Mouse (Mus musculus) heart, embryonic 14.5 days (tissue): ENCODE data around the gene Nfe2. TPM values are rescaled to one million over a fixed set of nuclear protein-coding genes. Genes with fewer than 3 reads are reported as not detected.

Experiments used
- ATAC-seq: fragments of 200-750 bp; cut with Nextera tagmentation; 2 replicates; pipeline ENCODE4 v1.8.0; 2017; ENCODE audit warnings: low read depth, moderate TSS enrichment; ENCODE audit not compliant: insufficient number of reproducible peaks, insufficient read depth, low FRiP score
- H3K27ac ChIP-seq, 2 experiments: fragments of 200-500 bp in 1 of 2; fragments of 300-500 bp in 1 of 2; sonication (generic) in 1 of 2; replicated peaks in 1 of 2; 2 replicates each; pipeline ENCODE4 v1.5.1; 2012 to 2014; ENCODE audit warnings: low read depth in 2 of 2, low read length in 2 of 2, control low read depth in 1 of 2, mild to moderate bottlenecking in 1 of 2, mixed read lengths in 1 of 2; ENCODE audit not compliant: control insufficient read depth in 1 of 2, insufficient read depth in 1 of 2
- H3K27me3 ChIP-seq: fragments of 300-500 bp; sonication (generic); 2 replicates; pipeline ENCODE4 v1.6.1; 2014; ENCODE audit warnings: mild to moderate bottlenecking, low read length, control low read depth; ENCODE audit not compliant: control insufficient read depth, insufficient read depth
- H3K36me3 ChIP-seq: fragments of 300-500 bp; sonication (generic); 2 replicates; pipeline ENCODE4 v1.6.1; 2014; ENCODE audit warnings: mild to moderate bottlenecking, control low read depth, low read length, mixed read lengths; ENCODE audit not compliant: control insufficient read depth, insufficient read depth
- H3K4me1 ChIP-seq, 2 experiments: fragments of 200-500 bp in 1 of 2; fragments of 300-500 bp in 1 of 2; sonication (generic) in 1 of 2; 2 replicates each; pipeline ENCODE4 v1.6.1; 2012 to 2014; ENCODE audit warnings: low read length in 2 of 2, control low read depth in 1 of 2, mixed read lengths in 1 of 2; ENCODE audit not compliant: control insufficient read depth in 2 of 2, insufficient read depth in 2 of 2
- H3K4me2 ChIP-seq: fragments of 300-500 bp; sonication (generic); 2 replicates; pipeline ENCODE4 v1.6.1; 2014; ENCODE audit warnings: mild to moderate bottlenecking, low read length
- H3K4me3 ChIP-seq, 2 experiments: fragments of 200-500 bp in 1 of 2; fragments of 300-500 bp in 1 of 2; sonication (generic) in 1 of 2; 2 replicates each; pipeline ENCODE4 v1.5.1; 2012 to 2014; ENCODE audit warnings: low read length in 2 of 2, mild to moderate bottlenecking in 2 of 2, control low read depth in 1 of 2, low read depth in 1 of 2, moderate library complexity in 1 of 2; ENCODE audit not compliant: control insufficient read depth in 1 of 2, insufficient read depth in 1 of 2
- H3K9ac ChIP-seq: fragments of 300-500 bp; sonication (generic); 2 replicates; pipeline ENCODE4 v1.6.1; 2014; ENCODE audit warnings: mild to moderate bottlenecking, low read length
- H3K9me3 ChIP-seq: fragments of 300-500 bp; sonication (generic); 2 replicates; pipeline ENCODE4 v1.6.1; 2016; ENCODE audit warnings: low read length, control low read depth; ENCODE audit not compliant: control insufficient read depth
- WGBS: fragments of 180-500 bp; shearing (Covaris S2); extraction: QIAGEN DNeasy Blood & Tissue Kit; methylation state at CpG from one replicate; pipeline ENCODE4 v1.1.7; 2014; 5-methylcytosine and 5-hydroxymethylcytosine counted together
- microRNA counts: library from miRNA; unstranded; fragments of <30 nt; microRNA quantifications from one replicate; lab custom pipeline; 2016
- microRNA-seq: library from miRNA; unstranded; fragments of <30 nt; microRNA quantifications from one replicate; pipeline ENCODE4, GENCODE M21; 2016
- polyA plus RNA-seq: library from polyadenylated mRNA; unstranded; fragments of >200 nt; fragmentation: Nextera tagmentation; extraction: Ambion mirVana; gene quantifications from 2 replicates; pipeline ENCODE4 v1.2.1, GENCODE M21; 2014

The Nfe2 gene
- polyA plus RNA-seq, 1 experiment from 2014 or later = 2.2 TPM

GRCm38 (mm10) chr15:103205156-103205555 is 53.0 kb downstream of the Nfe2 start:
- Histone ChIP-seq H3K4me3 (no peak overlapping the region), H3K4me1 (peaks cover 0 to 14% of the 10 kb centered on the region in 2 experiments; a peak in 2 of 4 replicates), H3K36me3 (peaks cover 80% of the 10 kb centered on the region), H3K9ac (no peak overlapping the region), H3K9me3 (no peaks in the 10 kb centered on the region), H3K27ac (no peak overlapping the region), H3K4me2 (no peak overlapping the region), H3K27me3 (no peaks in the 10 kb centered on the region)
- whole genome bisulfite sequencing = 55% methylated on average over 2 of the region's 2 CpGs
- ATAC-seq = no peak

- ATAC-seq = no peak
These were observed 56.0 kb downstream of the Nfe2 start for GRCm38 (mm10) chr15:103202088-103202793.

More at GRCm38 (mm10) chr15:103202088-103202793, 56.0 kb downstream of the Nfe2 start:
- peaks cover 80% of the 10 kb centered on the region for H3K36me3 ChIP-seq
- H3K9ac ChIP-seq = no peak overlapping the region
- H3K4me1 ChIP-seq = peaks cover 0 to 16% of the 10 kb centered on the region in 2 experiments; a peak in 2 of 4 replicates
- no peak overlapping the region for H3K4me2 ChIP-seq
- H3K4me3 ChIP-seq = no peak overlapping the region
- 23% methylated on average over 6 of the region's 6 CpGs for WGBS
- H3K9me3 ChIP-seq = no peaks in the 10 kb centered on the region
- H3K27ac ChIP-seq = peak overlapping the region; percentile 79 to 80
- no peaks in the 10 kb centered on the region for H3K27me3 ChIP-seq

MicroRNAs encoded within 50 kb of the gene (microRNA counts, 519-probe panel; counts per million panel counts)
- microRNA mmu-miR-148b (lab: Ali Mortazavi, UCI) = 5,331 counts per million, percentile 83 among the panel's probes with 10 or more counts

Small RNA genes within 50 kb of the gene (microRNA-seq; reads per million reads assigned to microRNA genes)
- gene Mir148b = 336 reads per million, percentile 68 among the genes with 10 or more reads in this experiment

Other genes starting within 250 kb of the Nfe2 start
- 0.30 TPM in 1 of 2 replicates, not detected in the other for gene Hoxc4, start 239.5 kb downstream of the Nfe2 start, polyA plus RNA-seq
- gene Smug1, start 91.3 kb downstream of the Nfe2 start, polyA plus RNA-seq = 17.8 and 18.6 TPM in 2 replicates
- gene Cbx5, start 18.6 kb downstream of the Nfe2 start, polyA plus RNA-seq = 105 and 108 TPM in 2 replicates
- 425 and 457 TPM in 2 replicates for gene Hnrnpa1, start 18.0 kb downstream of the Nfe2 start, polyA plus RNA-seq
- 163 and 172 TPM in 2 replicates for gene Copz1, start 14.3 kb upstream of the Nfe2 start, polyA plus RNA-seq
- 0.11 and 0.24 TPM in 2 replicates for gene Gpr84, start 52.2 kb upstream of the Nfe2 start, polyA plus RNA-seq
- gene Zfp385a, start 81.7 kb upstream of the Nfe2 start, polyA plus RNA-seq = 8.1 and 9.1 TPM in 2 replicates
- 76.2 and 77.2 TPM in 2 replicates for gene Itga5, start 108.4 kb upstream of the Nfe2 start, polyA plus RNA-seq
- gene Gtsf1, start 172.1 kb upstream of the Nfe2 start, polyA plus RNA-seq = 37.1 and 41.3 TPM in 2 replicates
- not detected in 2 replicates for gene Gtsf2, start 190.1 kb upstream of the Nfe2 start, polyA plus RNA-seq
- 1.9 and 3.3 TPM in 2 replicates for gene Nckap1l, start 195.4 kb upstream of the Nfe2 start, polyA plus RNA-seq
- 3.6 and 3.7 TPM in 2 replicates for gene Pde1b, start 244.6 kb upstream of the Nfe2 start, polyA plus RNA-seq